In genomic region chr2:5305156-5305555, GRCm38 (mm10) we compare ENCODE assay signal across 18 mouse cellular contexts.
"Had no signal": no experiment of that assay in that cellular context is flagged by ENCODE, and none has a peak within 500 bp of the region (broad histone marks: within the 10 kb centered on the region; RNA-seq: fewer than 3 reads in every experiment).

No protein-coding gene starts in this region.

- H3K4me3 ChIP-seq: midbrain, embryonic 10.5 days; midbrain, embryonic 12.5 days; myocyte; neural tube, embryonic 13.5 days; neural tube, embryonic 15.5 days had no signal

- H3K9me3 ChIP-seq: midbrain, embryonic 10.5 days; midbrain, embryonic 12.5 days; neural tube, embryonic 13.5 days; neural tube, embryonic 15.5 days had no signal

- H3K27ac ChIP-seq: midbrain, embryonic 10.5 days; midbrain, embryonic 12.5 days; neural tube, embryonic 13.5 days; neural tube, embryonic 15.5 days had no signal

- DNase-seq: lung, embryonic 14.5 days; lung, postnatal 10 days; lung, postnatal 4 days; midbrain, embryonic 14.5 days; retina, postnatal 1 day; right cerebral cortex, adult 18-20 months; right cerebral cortex, postnatal 25 days; right cerebral cortex, postnatal 4 days; spleen, adult 18-20 months; thymus, adult 18-20 months; thymus, postnatal 14 days; thymus, postnatal 36 days had no signal

- H3K4me2 ChIP-seq: lung, embryonic 14.5 days; midbrain, embryonic 12.5 days; neural tube, embryonic 13.5 days; neural tube, embryonic 15.5 days had no signal

- ATAC-seq: midbrain, embryonic 16.5 days had no signal

- H3K9ac ChIP-seq: lung, embryonic 14.5 days; midbrain, embryonic 12.5 days; neural tube, embryonic 13.5 days; neural tube, embryonic 15.5 days had no signal

- H3K4me1 ChIP-seq: midbrain, embryonic 12.5 days; neural tube, embryonic 13.5 days; neural tube, embryonic 15.5 days had no signal

- H3K36me3 ChIP-seq: midbrain, embryonic 10.5 days; midbrain, embryonic 12.5 days; neural tube, embryonic 13.5 days; neural tube, embryonic 15.5 days had no signal

- H3K27me3 ChIP-seq: midbrain, embryonic 12.5 days; neural tube, embryonic 13.5 days; neural tube, embryonic 15.5 days had no signal
